31 mouse cellular contexts compared by ENCODE assay signal in genomic region chrX:61304464-61304863, GRCm38 (mm10).
DNase-seq lines count a peak whose midpoint lies in the region; ATAC-seq and TF ChIP-seq lines count a peak whose summit lies in the region.
"Had no signal": no experiment of that assay in that cellular context is flagged by ENCODE, and none has a peak within 500 bp of the region (broad histone marks: within the 10 kb centered on the region; RNA-seq: fewer than 3 reads in every experiment).

No protein-coding gene starts in this region.

- WGBS in liver, postnatal 0 days (ENCODE audit: insufficient replicate concordance): 33% methylated on average over 2 of the region's 2 CpGs
- 41% methylated on average over 2 of the region's 2 CpGs for WGBS in liver, embryonic 12.5 days (ENCODE audit: insufficient replicate concordance)

- ATAC-seq in liver, postnatal 0 days: no peak
- no peak for ATAC-seq in liver, embryonic 12.5 days
- ATAC-seq: forebrain, embryonic 15.5 days; inflammation-experienced regulatory T-cells, adult 6 months had no signal

- H3K36me3 ChIP-seq in liver, postnatal 0 days (replicated peaks; ENCODE audit: insufficient read depth, low read length): no peaks in the 10 kb centered on the region
- no peaks in the 10 kb centered on the region for H3K36me3 ChIP-seq in liver, embryonic 12.5 days
- H3K36me3 ChIP-seq in ES-Bruce4 (ENCODE audit: control insufficient read depth, insufficient read depth, low read length, poor library complexity, severe bottlenecking): no peaks in the 10 kb centered on the region
- H3K36me3 ChIP-seq: embryonic facial prominence, embryonic 12.5 days; forebrain, embryonic 15.5 days; G1E; hindbrain, embryonic 10.5 days; hindbrain, embryonic 15.5 days; liver, embryonic 13.5 days; neural tube, embryonic 15.5 days had no signal

- 0 out of 2 replicates have a peak, but pooled peaks have one; percentile 8 for TF ChIP-seq CTCF in liver, postnatal 0 days (IDR thresholded peaks at IDR 0.05; ENCODE audit: low read depth)
- peak; percentile 3 for TF ChIP-seq CTCF in ES-Bruce4 (IDR thresholded peaks at IDR 0.05; ENCODE audit: low read depth, low read length)
- peak; percentile 20; the same call in 1 of the 2 replicates for TF ChIP-seq CTCF in cortical plate, adult 2 months (IDR thresholded peaks at IDR 0.05; ENCODE audit: extremely low read depth, insufficient read depth, low read length)

- no peak overlapping the region for H3K27ac ChIP-seq in liver, postnatal 0 days (ENCODE audit: low read depth)
- H3K27ac ChIP-seq in liver, embryonic 12.5 days: no peak overlapping the region
- H3K27ac ChIP-seq in ES-Bruce4 (ENCODE audit: insufficient read depth, low read length): no peak overlapping the region
- no peak overlapping the region for H3K27ac ChIP-seq in cortical plate, adult 2 months (ENCODE audit: insufficient read depth, low read length)
- H3K27ac ChIP-seq: embryonic facial prominence, embryonic 12.5 days; forebrain, embryonic 15.5 days; hindbrain, embryonic 10.5 days; hindbrain, embryonic 15.5 days; liver, embryonic 13.5 days; macrophage; neural tube, embryonic 15.5 days had no signal

- no peak overlapping the region for H3K9ac ChIP-seq in liver, postnatal 0 days (replicated peaks)
- no peak overlapping the region for H3K9ac ChIP-seq in liver, embryonic 12.5 days
- H3K9ac ChIP-seq in ES-Bruce4 (ENCODE audit: low read depth, poor library complexity, severe bottlenecking): no peak overlapping the region
- H3K9ac ChIP-seq: embryonic facial prominence, embryonic 12.5 days; forebrain, embryonic 15.5 days; hindbrain, embryonic 15.5 days; liver, embryonic 13.5 days; neural tube, embryonic 15.5 days had no signal

- H3K4me3 ChIP-seq in liver, postnatal 0 days (ENCODE audit: low read depth, low read length): no peak overlapping the region
- H3K4me3 ChIP-seq in liver, embryonic 12.5 days: no peak overlapping the region
- no peak overlapping the region for H3K4me3 ChIP-seq in ES-Bruce4 (ENCODE audit: low read depth, low read length)
- H3K4me3 ChIP-seq in cortical plate, adult 2 months (ENCODE audit: insufficient read depth, low read length): no peak overlapping the region
- H3K4me3 ChIP-seq: embryonic facial prominence, embryonic 12.5 days; forebrain, embryonic 15.5 days; hindbrain, embryonic 10.5 days; hindbrain, embryonic 15.5 days; liver, embryonic 13.5 days; neural tube, embryonic 15.5 days had no signal

- no peaks in the 10 kb centered on the region for H3K4me1 ChIP-seq in liver, postnatal 0 days (ENCODE audit: insufficient read depth)
- H3K4me1 ChIP-seq in liver, embryonic 12.5 days: no peaks in the 10 kb centered on the region
- no peaks in the 10 kb centered on the region for H3K4me1 ChIP-seq in ES-Bruce4 (ENCODE audit: control insufficient read depth, insufficient read depth, low read length)
- no peaks in the 10 kb centered on the region for H3K4me1 ChIP-seq in cortical plate, adult 2 months (ENCODE audit: control insufficient read depth, insufficient read depth, low read length)
- H3K4me1 ChIP-seq: embryonic facial prominence, embryonic 12.5 days; forebrain, embryonic 15.5 days; hindbrain, embryonic 10.5 days; hindbrain, embryonic 15.5 days; liver, embryonic 13.5 days; neural tube, embryonic 15.5 days had no signal

- TF ChIP-seq EP300 in liver, postnatal 0 days (IDR thresholded peaks at IDR 0.05; ENCODE audit: low read depth): no peak
- no peak for TF ChIP-seq EP300 in ES-Bruce4 (IDR thresholded peaks at IDR 0.05; ENCODE audit: insufficient read depth, low read depth, low read length)

- no peaks in the 10 kb centered on the region for H3K27me3 ChIP-seq in liver, postnatal 0 days (ENCODE audit: insufficient read depth, low read length)
- no peaks in the 10 kb centered on the region for H3K27me3 ChIP-seq in liver, embryonic 12.5 days (replicated peaks)
- H3K27me3 ChIP-seq in ES-Bruce4 (ENCODE audit: control insufficient read depth, insufficient read depth, low read length, poor library complexity, severe bottlenecking): no peaks in the 10 kb centered on the region
- H3K27me3 ChIP-seq: CH12.LX; embryonic facial prominence, embryonic 12.5 days; forebrain, embryonic 15.5 days; hindbrain, embryonic 15.5 days; liver, embryonic 13.5 days; neural tube, embryonic 15.5 days had no signal

- no peak overlapping the region for H3K4me2 ChIP-seq in liver, postnatal 0 days (ENCODE audit: low read depth, low read length)
- no peak overlapping the region for H3K4me2 ChIP-seq in liver, embryonic 12.5 days
- H3K4me2 ChIP-seq: embryonic facial prominence, embryonic 12.5 days; forebrain, embryonic 15.5 days; hindbrain, embryonic 15.5 days; liver, embryonic 13.5 days; neural tube, embryonic 15.5 days had no signal

- peak; percentile 4 for DNase-seq in kidney, adult 9 months
- no peak for DNase-seq in kidney, postnatal 4 days
- DNase-seq in liver, postnatal 0 days: no peak
- DNase-seq: adrenal gland, adult 8-10 months; cerebellum, adult 11 months; cerebellum, adult 9-10 months; cerebellum, postnatal 36 days; embryo, embryonic 11 days; gastrocnemius, postnatal 14 days; heart, postnatal 14 days; kidney, postnatal 14 days; left cerebral cortex, postnatal 4 days; liver, embryonic 13.5 days; lung, adult 2 months; lung, postnatal 10 days; midbrain, embryonic 14.5 days; retina, postnatal 1 day; thymus, adult 2 months; thymus, postnatal 4 days had no signal

- no peak for TF ChIP-seq POLR2A in ES-Bruce4 (IDR thresholded peaks at IDR 0.05; ENCODE audit: insufficient read depth, low read length)
- TF ChIP-seq POLR2A in cortical plate, adult 2 months (IDR thresholded peaks at IDR 0.05; ENCODE audit: extremely low read depth, insufficient read depth, low read length): no peak

- no peaks in the 10 kb centered on the region for H3K9me3 ChIP-seq in liver, postnatal 0 days (ENCODE audit: low read length)
- H3K9me3 ChIP-seq in liver, embryonic 12.5 days (replicated peaks): no peaks in the 10 kb centered on the region
- no peaks in the 10 kb centered on the region for H3K9me3 ChIP-seq in ES-Bruce4 (replicated peaks; ENCODE audit: control insufficient read depth, insufficient read depth, low read length, poor library complexity, severe bottlenecking)
- H3K9me3 ChIP-seq: embryonic facial prominence, embryonic 12.5 days; forebrain, embryonic 15.5 days; G1E; hindbrain, embryonic 10.5 days; hindbrain, embryonic 15.5 days; liver, embryonic 13.5 days; neural tube, embryonic 15.5 days had no signal
